Mouse (Mus musculus): Measurements from ENCODE around the gene Churc1.

The Churc1 gene

GRCm38 (mm10) chr12:76796938-76797539 is 31.7 kb downstream of the Churc1 start:
- no peak for DNase-seq

- no peak for DNase-seq
Measured at GRCm38 (mm10) chr12:76798008-76798720, 32.8 kb downstream of the Churc1 start.

- DNase-seq, result no peak
Measured at GRCm38 (mm10) chr12:76803028-76803427, 37.7 kb downstream of the Churc1 start.

- DNase-seq, result peak; percentile 71
Measured at GRCm38 (mm10) chr12:76803700-76804252, 38.4 kb downstream of the Churc1 start.

- DNase-seq, result no peak
Measured at GRCm38 (mm10) chr12:76805056-76805811, 39.9 kb downstream of the Churc1 start.

- DNase-seq, result no peak
Measured at GRCm38 (mm10) chr12:76807796-76808195, 42.5 kb downstream of the Churc1 start.

GRCm38 (mm10) chr12:76810491-76810890 is 45.2 kb downstream of the Churc1 start:
- DNase-seq, result no peak

- no peak for DNase-seq
Measured at GRCm38 (mm10) chr12:76811006-76811405, 45.7 kb downstream of the Churc1 start.

- no peak for DNase-seq
Measured at GRCm38 (mm10) chr12:76813543-76813942, 48.2 kb downstream of the Churc1 start.

- DNase-seq, result no peak
Measured at GRCm38 (mm10) chr12:76814120-76814519, 48.8 kb downstream of the Churc1 start.

- no peak for DNase-seq
Measured at GRCm38 (mm10) chr12:76816720-76817119, 51.4 kb downstream of the Churc1 start.

- no peak for DNase-seq
Measured at GRCm38 (mm10) chr12:76817176-76817575, 51.8 kb downstream of the Churc1 start.

- DNase-seq, result peak; percentile 62
Measured at GRCm38 (mm10) chr12:76818120-76818519, 52.8 kb downstream of the Churc1 start.

GRCm38 (mm10) chr12:76818908-76819307 is 53.6 kb downstream of the Churc1 start:
- DNase-seq, result no peak

- DNase-seq, result no peak
Measured at GRCm38 (mm10) chr12:76819816-76820215, 54.5 kb downstream of the Churc1 start.

GRCm38 (mm10) chr12:76820615-76821014 is 55.3 kb downstream of the Churc1 start:
- no peak for DNase-seq

- peak; percentile 55 for DNase-seq
Measured at GRCm38 (mm10) chr12:76822002-76822650, 56.8 kb downstream of the Churc1 start.

GRCm38 (mm10) chr12:76822651-76823041 is 57.3 kb downstream of the Churc1 start, which contains the start of gene Rab15:
TSS of gene Rab15 (minus strand) at chr12:76822908.
- no peak for DNase-seq

GRCm38 (mm10) chr12:76825283-76825682 is 59.9 kb downstream of the Churc1 start:
- no peak for DNase-seq

GRCm38 (mm10) chr12:76832704-76833103 is 67.4 kb downstream of the Churc1 start:
- DNase-seq, result peak; percentile 49

Measured in kidney, postnatal 10 days (tissue).